In genomic region chr7:115891482-115891881, GRCm38 (mm10) we compare ENCODE assay signal across 19 mouse cellular contexts.
"Had no signal": no experiment of that assay in that cellular context is flagged by ENCODE, and none has a peak within 500 bp of the region (broad histone marks: within the 10 kb centered on the region; RNA-seq: fewer than 3 reads in every experiment).

No protein-coding gene starts in this region.

- DNase-seq: lung, adult 18-20 months; lung, embryonic 14.5 days; lung, postnatal 10 days; lung, postnatal 4 days; midbrain, embryonic 14.5 days; retina, postnatal 1 day; right cerebral cortex, adult 18-20 months; right cerebral cortex, postnatal 25 days; right cerebral cortex, postnatal 4 days; spleen, adult 18-20 months; thymus, adult 18-20 months; thymus, postnatal 14 days; thymus, postnatal 36 days had no signal

- H3K4me2 ChIP-seq: lung, embryonic 14.5 days; midbrain, embryonic 12.5 days; neural tube, embryonic 13.5 days; neural tube, embryonic 15.5 days had no signal

- H3K27me3 ChIP-seq: midbrain, embryonic 12.5 days; neural tube, embryonic 13.5 days had no signal

- H3K4me3 ChIP-seq: midbrain, embryonic 10.5 days; midbrain, embryonic 12.5 days; myocyte; neural tube, embryonic 13.5 days; neural tube, embryonic 15.5 days had no signal

- H3K36me3 ChIP-seq: midbrain, embryonic 10.5 days; midbrain, embryonic 12.5 days; neural tube, embryonic 13.5 days; neural tube, embryonic 15.5 days had no signal

- H3K4me1 ChIP-seq: neural tube, embryonic 15.5 days had no signal

- H3K9me3 ChIP-seq: midbrain, embryonic 10.5 days; midbrain, embryonic 12.5 days; neural tube, embryonic 13.5 days; neural tube, embryonic 15.5 days had no signal

- ATAC-seq: midbrain, embryonic 16.5 days had no signal

- H3K9ac ChIP-seq: lung, embryonic 14.5 days; midbrain, embryonic 12.5 days; neural tube, embryonic 13.5 days; neural tube, embryonic 15.5 days had no signal

- H3K27ac ChIP-seq: midbrain, embryonic 10.5 days; midbrain, embryonic 12.5 days; neural tube, embryonic 13.5 days; neural tube, embryonic 15.5 days had no signal
